Mouse (Mus musculus): Measurements from ENCODE around the gene Slc38a1. TPM values are rescaled to one million over a fixed set of nuclear protein-coding genes. Genes with fewer than 3 reads are reported as not detected.

The Slc38a1 gene
- 61.6 and 68.5 TPM in 2 replicates for polyA plus RNA-seq (2014; fragmentation: Nextera tagmentation; extraction: Ambion mirVana)

- ATAC-seq (replicated peaks; ENCODE audit: low FRiP score) (peak; percentile 83), DNase-seq (ENCODE audit: low spot score) (peak; percentile 85)
- H3K4me2 ChIP-seq: peak within 1 kb of the TSS; percentile 89
- no peaks in the 10 kb centered on the region for H3K27me3 ChIP-seq (replicated peaks; ENCODE audit: control insufficient read depth, insufficient read depth, low read length)
- peak within 1 kb of the TSS; percentile 96 for H3K27ac ChIP-seq (ENCODE audit: low read depth, low read length)
- 0 out of 2 replicates have a peak, but pooled peaks cover 2% of the 10 kb centered on the region for H3K36me3 ChIP-seq (ENCODE audit: control insufficient read depth, insufficient read depth, low read length)
- H3K9me3 ChIP-seq (ENCODE audit: control insufficient read depth, low read length): no peaks in the 10 kb centered on the region
- peak within 1 kb of the TSS; percentile 94 for H3K9ac ChIP-seq (ENCODE audit: low read depth, low read length)
- peak within 1 kb of the TSS; percentile 86 for H3K4me3 ChIP-seq (ENCODE audit: low read depth, low read length)
- H3K4me1 ChIP-seq (replicated peaks; ENCODE audit: control insufficient read depth, insufficient read depth, low read length): peaks cover 16% of the 10 kb centered on the region
- WGBS: 1% methylated on average over 68 of the region's 70 CpGs
These were observed at the start of gene Slc38a1 for GRCm38 (mm10) chr15:96642436-96643405. Gene Slc38a1 (minus strand): TSS chr15:96642913.

DNA sequence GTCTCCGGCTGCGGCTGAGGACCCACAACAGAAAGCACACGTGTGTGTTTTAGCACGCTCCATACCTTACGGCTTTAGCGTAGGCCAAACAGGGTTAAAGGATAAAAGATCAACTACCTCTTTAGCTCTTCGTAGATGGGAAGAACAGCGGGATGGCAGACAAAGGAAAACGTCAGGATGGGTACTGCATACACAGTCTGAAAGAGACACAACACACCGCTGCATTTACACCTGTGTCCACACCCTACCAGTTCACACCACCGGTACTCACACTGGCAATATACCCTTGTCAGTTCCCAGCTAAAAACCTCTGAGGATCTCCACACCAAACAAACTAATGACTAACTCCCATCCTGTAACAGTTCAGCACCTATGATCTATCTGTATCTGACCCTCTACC lies 49.7 kb upstream of the Slc38a1 start:
- H3K36me3 ChIP-seq (ENCODE audit: control insufficient read depth, insufficient read depth, low read length): peaks cover 89% of the 10 kb centered on the region
- no peak overlapping the region for H3K4me2 ChIP-seq
- no peaks in the 10 kb centered on the region for H3K27me3 ChIP-seq (replicated peaks; ENCODE audit: control insufficient read depth, insufficient read depth, low read length)
- peaks cover 18% of the 10 kb centered on the region for H3K4me1 ChIP-seq (replicated peaks; ENCODE audit: control insufficient read depth, insufficient read depth, low read length)
- DNase-seq (ENCODE audit: low spot score) (no peak), ATAC-seq (replicated peaks; ENCODE audit: low FRiP score) (no peak)
- H3K27ac ChIP-seq (ENCODE audit: low read depth, low read length): no peak overlapping the region
- no peaks in the 10 kb centered on the region for H3K9me3 ChIP-seq (ENCODE audit: control insufficient read depth, low read length)
- WGBS: 93% methylated on average over 11 of the region's 11 CpGs
- H3K4me3 ChIP-seq (ENCODE audit: low read depth, low read length): no peak overlapping the region
- H3K9ac ChIP-seq (ENCODE audit: low read depth, low read length): no peak overlapping the region

- peaks cover 83% of the 10 kb centered on the region for H3K36me3 ChIP-seq (ENCODE audit: control insufficient read depth, insufficient read depth, low read length)
- 93% methylated on average over 15 of the region's 15 CpGs for WGBS
- H3K9ac ChIP-seq (ENCODE audit: low read depth, low read length): no peak overlapping the region
These were observed 48.7 kb upstream of the Slc38a1 start for GRCm38 (mm10) chr15:96691381-96691780.

GRCm38 (mm10) chr15:96690829-96691228 lies 48.1 kb upstream of the Slc38a1 start:
- ATAC-seq (replicated peaks; ENCODE audit: low FRiP score): no peak
- Histone ChIP-seq H3K36me3 (ENCODE audit: control insufficient read depth, insufficient read depth, low read length) (peaks cover 78% of the 10 kb centered on the region), H3K4me3 (ENCODE audit: low read depth, low read length) (no peak overlapping the region), H3K4me2 (no peak overlapping the region), H3K27me3 (replicated peaks; ENCODE audit: control insufficient read depth, insufficient read depth, low read length) (no peaks in the 10 kb centered on the region), H3K9me3 (ENCODE audit: control insufficient read depth, low read length) (no peaks in the 10 kb centered on the region), H3K9ac (ENCODE audit: low read depth, low read length) (no peak overlapping the region), H3K4me1 (replicated peaks; ENCODE audit: control insufficient read depth, insufficient read depth, low read length) (peaks cover 3% of the 10 kb centered on the region), H3K27ac (ENCODE audit: low read depth, low read length) (no peak overlapping the region)
- no peak for DNase-seq (ENCODE audit: low spot score)
- WGBS: 91% methylated on average over 13 of the region's 13 CpGs

More at GRCm38 (mm10) chr15:96691381-96691780, 48.7 kb upstream of the Slc38a1 start:
- Histone ChIP-seq H3K27me3 (replicated peaks; ENCODE audit: control insufficient read depth, insufficient read depth, low read length) (no peaks in the 10 kb centered on the region), H3K4me2 (no peak overlapping the region), H3K9me3 (ENCODE audit: control insufficient read depth, low read length) (no peaks in the 10 kb centered on the region), H3K27ac (ENCODE audit: low read depth, low read length) (no peak overlapping the region), H3K4me1 (replicated peaks; ENCODE audit: control insufficient read depth, insufficient read depth, low read length) (peaks cover 8% of the 10 kb centered on the region), H3K4me3 (ENCODE audit: low read depth, low read length) (no peak overlapping the region)
- no peak for DNase-seq (ENCODE audit: low spot score)
- ATAC-seq (replicated peaks; ENCODE audit: low FRiP score): no peak

DNA sequence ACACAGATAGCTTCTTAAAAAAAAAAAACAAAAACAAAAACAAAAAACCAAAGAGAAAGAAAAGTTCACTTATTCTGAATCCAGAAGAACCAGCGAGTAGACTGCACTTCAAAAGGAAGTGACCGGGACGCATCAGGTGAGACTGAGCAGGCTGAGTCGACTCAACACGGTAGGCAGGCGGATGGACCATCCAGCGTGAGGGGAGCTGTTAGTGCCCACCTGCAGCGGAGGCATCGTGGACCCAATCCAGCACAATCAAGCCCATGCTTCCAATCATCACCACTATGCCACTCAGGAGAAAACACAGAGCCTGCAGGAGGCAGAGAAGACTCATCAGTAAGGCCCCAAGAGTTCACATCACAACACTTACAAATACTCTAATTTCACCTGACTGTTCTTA lies 47.2 kb upstream of the Slc38a1 start:
- H3K4me3 ChIP-seq (ENCODE audit: low read depth, low read length): no peak overlapping the region
- H3K27ac ChIP-seq (ENCODE audit: low read depth, low read length): no peak overlapping the region
- DNase-seq (ENCODE audit: low spot score): no peak
- H3K9me3 ChIP-seq (ENCODE audit: control insufficient read depth, low read length): no peaks in the 10 kb centered on the region
- no peaks in the 10 kb centered on the region; the same call in 1 of the 2 replicates for H3K4me1 ChIP-seq (replicated peaks; ENCODE audit: control insufficient read depth, insufficient read depth, low read length)
- H3K9ac ChIP-seq (ENCODE audit: low read depth, low read length): no peak overlapping the region
- WGBS: 89% methylated on average over 9 of the region's 9 CpGs
- H3K27me3 ChIP-seq (replicated peaks; ENCODE audit: control insufficient read depth, insufficient read depth, low read length): no peaks in the 10 kb centered on the region
- H3K36me3 ChIP-seq (ENCODE audit: control insufficient read depth, insufficient read depth, low read length): peaks cover 69% of the 10 kb centered on the region
- no peak overlapping the region for H3K4me2 ChIP-seq
- no peak for ATAC-seq (replicated peaks; ENCODE audit: low FRiP score)

DNA sequence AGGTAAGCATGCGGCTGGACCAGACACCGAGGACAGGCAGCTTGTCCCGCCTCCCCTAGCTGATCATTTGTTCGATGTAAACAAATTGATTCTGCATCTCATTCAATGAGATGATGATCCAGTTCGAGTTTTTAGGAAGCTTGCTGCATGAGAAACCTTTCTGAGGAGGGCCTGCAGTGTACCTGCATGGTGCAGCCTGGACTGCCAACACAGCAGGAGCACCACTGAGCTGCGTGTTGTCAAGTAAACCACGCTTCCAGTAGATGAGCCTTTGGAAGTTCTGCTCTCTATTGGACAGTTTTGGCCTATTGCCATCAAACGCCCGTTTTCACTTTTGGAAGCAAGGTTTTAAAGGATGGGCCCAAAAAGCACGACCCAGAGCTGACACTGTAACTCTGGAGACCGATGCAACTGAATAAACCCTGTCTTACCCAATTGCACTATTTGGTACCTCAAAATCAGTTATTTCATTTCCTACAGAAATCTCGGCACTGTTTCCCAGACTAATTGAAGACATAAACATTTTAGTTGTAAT lies 46.1 kb upstream of the Slc38a1 start:
- ATAC-seq (replicated peaks; ENCODE audit: low FRiP score): no peak

GRCm38 (mm10) chr15:96688036-96688435 lies 45.3 kb upstream of the Slc38a1 start:
- WGBS: 90% methylated on average over 6 of the region's 6 CpGs
- H3K36me3 ChIP-seq (ENCODE audit: control insufficient read depth, insufficient read depth, low read length): peaks cover 50% of the 10 kb centered on the region
- no peak for ATAC-seq (replicated peaks; ENCODE audit: low FRiP score)

More for the DNA sequence above, 46.1 kb upstream of the Slc38a1 start:
- no peak for DNase-seq (ENCODE audit: low spot score)
- Histone ChIP-seq H3K9ac (ENCODE audit: low read depth, low read length) (no peak overlapping the region), H3K27me3 (replicated peaks; ENCODE audit: control insufficient read depth, insufficient read depth, low read length) (no peaks in the 10 kb centered on the region), H3K4me3 (ENCODE audit: low read depth, low read length) (no peak overlapping the region), H3K27ac (ENCODE audit: low read depth, low read length) (no peak overlapping the region), H3K9me3 (ENCODE audit: control insufficient read depth, low read length) (no peaks in the 10 kb centered on the region), H3K4me2 (no peak overlapping the region), H3K4me1 (replicated peaks; ENCODE audit: control insufficient read depth, insufficient read depth, low read length) (peaks cover 4% of the 10 kb centered on the region), H3K36me3 (ENCODE audit: control insufficient read depth, insufficient read depth, low read length) (peaks cover 58% of the 10 kb centered on the region)
- WGBS: 89% methylated on average over 12 of the region's 12 CpGs

GRCm38 (mm10) chr15:96687366-96687765 lies 44.7 kb upstream of the Slc38a1 start:
- Histone ChIP-seq H3K27me3 (replicated peaks; ENCODE audit: control insufficient read depth, insufficient read depth, low read length) (no peaks in the 10 kb centered on the region), H3K4me2 (no peak overlapping the region), H3K4me1 (replicated peaks; ENCODE audit: control insufficient read depth, insufficient read depth, low read length) (peaks cover 4% of the 10 kb centered on the region; the same call in 1 of the 2 replicates), H3K36me3 (ENCODE audit: control insufficient read depth, insufficient read depth, low read length) (peaks cover 43% of the 10 kb centered on the region), H3K9me3 (ENCODE audit: control insufficient read depth, low read length) (no peaks in the 10 kb centered on the region), H3K9ac (ENCODE audit: low read depth, low read length) (no peak overlapping the region), H3K27ac (ENCODE audit: low read depth, low read length) (no peak overlapping the region), H3K4me3 (ENCODE audit: low read depth, low read length) (no peak overlapping the region)
- 60% methylated on average over 1 of the region's 1 CpGs for WGBS
- ATAC-seq (replicated peaks; ENCODE audit: low FRiP score) (no peak), DNase-seq (ENCODE audit: low spot score) (no peak)

More at GRCm38 (mm10) chr15:96688036-96688435, 45.3 kb upstream of the Slc38a1 start:
- Histone ChIP-seq H3K9me3 (ENCODE audit: control insufficient read depth, low read length) (no peaks in the 10 kb centered on the region), H3K27me3 (replicated peaks; ENCODE audit: control insufficient read depth, insufficient read depth, low read length) (no peaks in the 10 kb centered on the region), H3K4me2 (no peak overlapping the region), H3K4me3 (ENCODE audit: low read depth, low read length) (no peak overlapping the region), H3K27ac (ENCODE audit: low read depth, low read length) (no peak overlapping the region), H3K9ac (ENCODE audit: low read depth, low read length) (no peak overlapping the region), H3K4me1 (replicated peaks; ENCODE audit: control insufficient read depth, insufficient read depth, low read length) (peaks cover 4% of the 10 kb centered on the region)
- DNase-seq (ENCODE audit: low spot score): no peak

Measured in liver, embryonic 11.5 days (tissue).